Mouse (Mus musculus) urinary bladder, postnatal 4 days (tissue): ENCODE measurements at regions not wholly inside any gene's neighbourhood (a gene's known extent, or its start where the extent isn't known, plus 50 kb on each side); places are given as distances from the start of the nearest gene placed in this dataset.
"Not testable (repeated sequence)": the region's sequence is repeated elsewhere in the genome, so short reads cannot be mapped to it uniquely, and the experiment has no call there.

ENCODE experiments used
- DNase-seq, 2 experiments: peaks; one replicate each; pipeline ENCODE4 v3.0.0; 2021 to 2022; ENCODE audit warnings: low spot score in 2 of 2

DNA sequence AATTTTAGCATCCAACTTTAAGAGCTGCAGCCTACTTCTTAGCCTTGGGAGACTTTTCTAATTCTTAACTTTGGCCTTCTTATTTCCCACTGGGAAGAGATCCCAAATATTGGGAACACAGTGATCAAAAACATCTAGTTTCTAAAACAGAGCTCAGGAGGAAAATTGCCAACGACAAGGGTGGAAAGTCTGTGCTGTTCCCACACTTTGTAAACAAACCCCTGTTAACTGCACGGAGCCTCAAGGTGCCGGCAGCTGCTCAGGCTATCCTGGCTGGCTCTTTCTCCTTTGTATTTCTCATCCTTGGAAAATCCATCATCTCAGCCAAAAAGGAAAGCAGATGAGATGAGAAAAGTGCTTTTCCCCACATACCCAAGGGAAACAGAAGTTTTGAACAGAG lies 84.9 kb downstream of the Impad1 start:
- DNase-seq: peak in 1 of 2 experiments; percentile 26

DNA sequence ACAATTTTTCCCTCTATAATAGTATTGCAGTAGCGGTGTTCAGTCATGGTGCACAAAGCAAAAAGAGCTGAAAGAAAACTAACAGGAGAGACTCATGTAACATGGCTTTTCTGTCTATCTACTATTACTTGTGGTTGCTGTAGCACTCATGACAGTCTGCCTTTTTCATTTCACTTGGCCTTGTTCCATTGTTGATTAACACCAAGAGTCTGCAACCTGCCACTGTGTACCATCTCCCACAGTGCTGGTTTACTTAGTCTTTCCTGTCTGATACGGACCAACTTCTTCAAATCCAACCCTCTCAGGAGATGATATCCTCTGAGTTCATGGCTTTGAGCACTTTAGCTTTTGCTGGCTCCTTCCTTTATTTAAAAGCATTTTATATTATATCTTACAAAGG lies 94.1 kb downstream of the Impad1 start:
- DNase-seq: no peak

DNA sequence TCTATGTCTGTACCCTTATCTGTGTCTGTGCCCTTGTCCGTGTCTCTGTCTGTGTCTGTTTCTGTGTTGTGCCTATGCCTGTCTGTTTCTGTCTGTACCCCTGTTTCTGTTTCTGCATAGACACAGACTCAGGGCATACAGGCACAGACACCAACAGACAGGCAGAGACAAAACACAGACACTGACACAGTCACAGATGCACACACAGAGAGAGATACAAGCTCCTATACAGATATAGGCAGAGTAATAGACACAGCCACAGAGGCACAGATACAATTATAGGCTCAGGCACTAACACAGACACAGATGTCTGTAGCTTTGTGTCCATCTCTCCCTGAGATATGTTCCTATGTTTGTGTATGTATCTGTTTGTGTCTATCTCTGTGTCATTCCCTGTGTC lies 97.7 kb downstream of the Impad1 start:
- DNase-seq: no peak

DNA sequence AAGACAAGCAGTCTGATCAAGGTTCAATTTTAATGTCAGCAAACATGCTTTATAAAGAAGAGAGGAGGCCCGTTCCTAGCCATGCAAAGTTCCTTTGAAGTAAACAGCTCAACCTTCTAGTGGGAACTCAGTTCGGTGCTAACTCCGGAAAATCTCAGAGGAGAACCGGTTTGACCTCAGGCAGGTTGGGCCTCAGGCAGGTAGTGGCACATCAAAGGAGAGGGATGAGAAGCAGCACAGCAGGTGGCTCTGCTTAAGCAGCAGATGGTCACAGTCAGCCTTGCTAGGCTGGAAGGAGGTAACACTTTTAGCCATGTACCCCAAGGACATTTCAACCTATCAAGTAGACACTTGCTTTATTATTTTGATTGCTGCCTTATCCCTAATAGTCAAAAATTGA lies 106.2 kb downstream of the Impad1 start:
- no peak for DNase-seq

DNA sequence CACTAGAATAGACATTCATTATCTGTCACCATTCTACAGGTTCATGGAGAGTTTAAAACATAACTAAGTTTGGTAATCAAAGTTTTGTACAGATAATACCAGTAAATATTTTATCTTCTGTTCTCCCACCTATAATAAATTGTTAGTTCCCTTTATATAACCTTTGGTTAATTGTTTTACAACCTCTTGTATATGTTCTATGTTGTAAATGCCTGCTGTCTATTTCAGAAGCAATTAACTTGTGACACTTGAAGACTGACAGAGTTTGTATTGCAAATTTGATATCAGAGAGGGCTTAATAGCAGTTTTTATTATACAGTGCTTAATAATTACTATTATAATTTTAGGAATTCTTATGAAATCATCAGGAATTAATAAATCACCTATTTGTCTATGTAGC lies 118.5 kb downstream of the Impad1 start:
- no peak for DNase-seq

DNA sequence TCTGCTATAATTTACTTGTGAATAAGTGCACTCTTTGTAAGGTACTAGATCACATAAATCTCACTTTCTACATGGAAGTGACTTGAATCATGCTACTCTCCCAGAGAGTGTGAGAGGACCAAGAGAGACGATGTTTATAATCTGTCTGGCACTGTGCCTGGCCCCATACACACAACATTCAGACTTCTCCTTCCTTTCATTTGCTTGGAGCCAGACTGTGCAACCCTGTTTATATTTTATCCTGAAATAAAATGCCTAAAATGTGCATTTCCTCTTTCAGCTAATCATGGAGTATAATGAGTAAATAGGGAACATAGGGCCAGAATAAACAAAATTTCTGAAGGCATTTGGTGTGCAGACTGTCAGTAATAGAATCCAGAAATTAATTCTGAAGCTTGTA lies 142.9 kb downstream of the Impad1 start:
- DNase-seq: no peak

DNA sequence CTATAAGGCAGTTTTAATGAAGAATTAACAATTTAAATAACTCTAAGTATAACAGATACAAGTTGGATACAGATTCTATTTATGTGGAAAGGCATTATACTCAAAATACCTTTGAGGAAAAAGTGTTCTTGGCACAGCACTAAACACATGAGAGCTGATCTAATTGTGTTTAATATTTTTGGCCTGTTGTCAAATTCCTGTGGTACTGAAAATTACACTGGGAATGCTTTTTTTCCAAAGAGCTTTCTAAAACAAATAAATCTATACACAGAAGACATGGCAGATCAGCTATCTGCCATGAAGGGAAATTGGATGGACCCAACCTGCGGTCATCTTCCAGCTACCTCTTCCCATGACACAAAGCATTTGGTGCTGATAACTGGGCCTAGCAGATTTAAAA lies 147.9 kb downstream of the Impad1 start:
- no peak for DNase-seq

DNA sequence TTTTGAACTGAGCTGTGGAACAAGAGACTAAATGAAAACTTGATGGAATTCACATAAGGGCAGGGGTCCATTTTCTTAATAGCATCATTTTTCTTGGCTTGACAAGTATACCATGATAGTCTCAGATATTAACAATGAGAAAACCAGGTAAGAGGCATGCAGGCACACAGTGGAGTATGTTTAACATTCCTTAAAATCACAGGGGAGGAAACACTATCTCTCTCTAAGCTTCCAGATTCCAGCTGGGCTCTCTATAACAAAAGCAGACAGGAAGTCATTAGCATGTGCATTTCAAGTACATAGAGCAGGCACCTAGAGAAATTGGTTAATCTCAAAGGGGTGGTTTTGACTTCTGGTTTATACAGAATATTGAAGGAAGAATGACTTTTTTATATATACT lies 156.9 kb downstream of the Impad1 start:
- no peak for DNase-seq

DNA sequence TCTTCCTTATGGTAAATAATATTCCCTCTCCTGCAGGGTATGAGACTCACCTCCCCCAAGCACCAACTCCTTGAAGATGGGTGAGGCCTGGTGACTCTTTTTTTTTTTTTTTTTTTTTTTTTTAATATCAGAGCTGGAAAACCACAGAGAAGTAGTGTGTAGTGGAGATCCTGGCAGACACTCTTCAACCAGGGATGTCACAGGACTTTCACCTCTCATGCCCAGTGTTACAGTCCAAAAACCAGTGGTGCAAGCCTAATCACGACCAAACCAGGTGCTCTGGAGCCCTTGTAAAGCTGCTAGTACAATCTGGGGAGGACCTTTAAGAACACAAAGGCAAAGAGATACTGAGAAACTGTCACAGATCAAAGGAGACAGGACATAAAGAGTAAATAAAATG lies 157.3 kb downstream of the Impad1 start:
- no peak for DNase-seq

DNA sequence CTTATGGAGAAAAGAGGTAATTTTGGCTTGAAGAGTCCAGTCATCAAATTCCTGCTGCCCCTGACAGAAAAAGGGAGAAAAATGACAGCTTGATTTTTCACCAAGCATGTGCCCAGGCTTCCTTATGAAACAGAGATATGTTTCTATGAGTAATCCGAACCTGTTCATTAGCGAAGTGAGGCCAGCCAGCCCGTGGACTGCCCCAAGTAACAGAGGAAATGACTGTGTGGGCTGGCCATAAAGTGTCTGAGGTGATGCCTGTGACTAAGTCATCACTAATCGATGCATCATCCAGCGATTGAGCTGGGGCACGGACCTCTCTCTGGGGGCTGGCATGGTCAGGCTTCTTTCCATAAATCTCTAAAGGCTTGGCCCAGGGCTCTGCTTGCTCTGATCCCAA lies 157.8 kb downstream of the Impad1 start:
- DNase-seq: no peak

DNA sequence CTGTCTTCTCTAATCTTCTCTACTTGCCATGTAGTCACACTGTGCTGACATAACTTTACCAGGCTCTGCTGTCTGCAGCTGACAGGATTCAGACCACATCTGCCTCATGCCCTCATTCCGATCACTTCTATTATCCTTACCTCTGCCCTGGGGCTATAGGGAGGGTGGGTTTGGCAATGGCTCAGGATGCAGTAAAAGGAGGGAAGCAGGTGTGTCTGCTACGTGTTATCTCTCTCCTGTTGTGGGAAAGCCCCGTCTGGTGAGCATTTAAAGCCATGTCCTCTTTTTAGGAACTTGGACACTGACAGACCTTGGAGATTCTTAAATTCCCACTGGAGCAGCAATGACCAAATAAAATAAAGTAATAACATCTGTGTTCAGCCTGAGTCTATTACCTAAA lies 158.5 kb downstream of the Impad1 start:
- no peak for DNase-seq

DNA sequence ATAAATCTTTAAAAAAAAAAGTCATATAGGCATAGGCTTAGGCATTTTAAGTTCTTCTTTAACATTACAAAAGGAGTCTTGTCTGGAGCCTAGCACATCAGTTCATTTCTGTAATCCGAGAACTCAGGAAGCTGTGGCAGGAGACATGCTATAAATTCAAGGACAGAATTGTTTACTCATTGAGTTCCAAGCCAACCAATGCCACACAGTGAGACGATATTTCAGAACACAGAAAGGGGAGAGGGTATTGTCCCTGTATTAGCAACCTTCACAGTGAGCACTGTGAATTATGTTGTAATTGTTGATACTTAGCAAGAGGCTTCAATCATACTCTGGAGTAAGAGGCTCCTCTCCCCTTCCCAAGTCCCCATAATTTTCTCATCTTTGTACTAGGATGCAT lies 162.4 kb downstream of the Impad1 start:
- no peak for DNase-seq

DNA sequence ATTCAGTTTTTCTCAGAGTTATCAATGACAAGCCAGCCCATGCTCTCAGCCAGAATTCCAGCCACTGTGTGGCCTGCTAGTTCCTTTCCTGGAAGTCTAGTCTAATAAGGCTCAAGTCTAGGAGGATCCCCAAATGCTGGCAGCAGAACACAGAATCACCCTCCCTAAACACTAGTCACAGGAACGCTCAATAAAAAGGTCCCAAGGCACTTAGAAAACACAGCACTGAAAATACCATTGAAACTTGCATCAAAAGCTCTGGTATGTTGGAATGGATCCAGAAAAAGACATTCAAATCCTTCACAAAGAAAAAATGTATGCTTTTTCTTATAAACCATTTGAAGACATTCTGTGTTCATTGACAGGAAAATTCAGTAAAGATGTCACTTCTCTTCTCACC lies 163.9 kb downstream of the Impad1 start:
- DNase-seq: no peak

DNA sequence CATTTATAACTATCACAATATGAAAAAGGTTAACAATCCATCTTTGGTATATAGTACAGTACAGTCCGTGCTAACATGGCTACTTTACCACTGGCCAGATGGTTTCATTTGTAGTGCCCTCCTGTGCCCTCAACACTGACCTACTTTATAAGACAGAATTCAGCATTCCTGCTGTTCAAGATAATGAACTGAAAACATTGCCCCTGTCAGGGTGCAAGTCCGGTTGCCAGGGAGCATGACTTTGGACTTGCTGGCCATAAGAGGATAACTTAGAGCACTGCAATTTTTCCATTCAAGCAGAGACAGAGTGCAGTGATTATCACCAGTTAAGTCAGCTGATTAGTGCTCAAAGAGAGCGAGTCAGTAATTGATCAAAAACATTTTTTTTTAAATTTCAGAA lies 169.3 kb downstream of the Impad1 start:
- DNase-seq: no peak

DNA sequence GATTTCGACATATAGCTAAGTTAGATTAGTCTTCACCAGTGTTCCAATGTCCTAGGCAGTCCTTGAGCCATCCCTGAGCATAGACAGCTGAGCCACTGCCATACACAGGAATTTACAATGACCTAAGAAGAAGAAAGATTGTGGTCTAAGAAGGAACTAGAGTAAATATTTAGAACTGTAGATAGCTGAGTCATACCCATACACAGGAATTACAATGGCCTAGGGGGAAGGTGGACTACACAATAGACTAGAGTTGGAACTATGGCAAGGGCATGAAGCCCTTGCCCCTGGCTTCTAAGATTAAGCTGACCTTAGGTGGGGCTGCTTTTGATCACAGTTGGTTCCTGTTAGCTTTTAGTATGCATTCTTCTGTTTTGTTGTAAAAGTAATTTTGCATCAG lies 173.0 kb downstream of the Impad1 start:
- not testable (repeated sequence) for DNase-seq

DNA sequence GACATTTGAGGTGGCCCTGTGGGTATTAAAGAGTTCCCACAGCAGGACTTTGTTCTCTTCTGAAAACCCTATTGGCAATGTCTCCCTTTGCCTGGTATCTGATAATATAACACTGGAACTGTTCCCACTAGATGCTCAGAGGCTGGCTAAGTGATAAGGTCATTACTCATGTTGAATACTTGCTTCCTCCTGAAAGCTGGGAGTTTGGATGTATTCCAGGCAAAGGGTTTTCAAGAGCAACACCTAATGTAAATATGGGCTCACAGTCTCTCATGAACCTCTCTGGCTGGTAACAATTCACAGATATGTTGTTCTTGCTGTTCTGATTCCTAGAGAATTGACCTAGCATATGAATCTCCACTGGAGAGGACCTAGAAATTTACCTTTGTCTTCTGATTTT lies 178.6 kb downstream of the Impad1 start:
- DNase-seq: no peak
